Mouse (Mus musculus): ENCODE measurements around the gene Ptpn3.

- TF ChIP-seq CTCF (IDR thresholded peaks at IDR 0.05; ENCODE audit: extremely low read depth, insufficient read depth, low read length), result no peak
- TF ChIP-seq POLR2A (IDR thresholded peaks at IDR 0.05; ENCODE audit: extremely low read depth, insufficient read depth, low read length), result no peak
Measured at GRCm38 (mm10) chr4:57234348-57234747, 67.3 kb downstream of the Ptpn3 start.
